Mouse (Mus musculus) spleen, postnatal 10 days (tissue): ENCODE measurements around the gene Gfpt2.
"Not testable (repeated sequence)": the region's sequence is repeated elsewhere in the genome, so short reads cannot be mapped to it uniquely, and the experiment has no call there.

Experiments used
- DNase-seq, 2 experiments: peaks; one replicate each; pipeline ENCODE4 v3.0.0; 2021 to 2022; ENCODE audit warnings: low spot score in 2 of 2

Gene Gfpt2

DNA sequence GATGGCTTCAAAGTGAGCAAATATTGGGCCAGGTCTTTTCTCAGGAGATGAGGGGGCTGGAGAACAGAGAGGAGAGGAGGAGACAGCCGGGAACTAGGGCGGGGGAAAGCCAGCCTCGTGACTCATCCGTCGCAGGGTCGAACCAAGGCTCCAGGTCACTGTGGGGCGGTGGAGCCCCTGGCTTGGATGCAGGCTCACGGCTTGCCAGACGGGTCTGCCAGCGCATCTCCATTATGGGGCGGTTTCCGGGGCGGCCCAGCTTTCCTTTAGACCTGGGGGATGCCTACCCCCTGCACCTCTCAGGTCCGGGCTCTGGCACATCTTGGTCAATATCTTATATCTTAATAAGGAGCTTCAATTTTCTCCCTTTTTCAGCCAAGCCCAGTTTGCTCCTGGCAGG is 847 bp upstream of the Gfpt2 start:
- no peak for DNase-seq

DNA sequence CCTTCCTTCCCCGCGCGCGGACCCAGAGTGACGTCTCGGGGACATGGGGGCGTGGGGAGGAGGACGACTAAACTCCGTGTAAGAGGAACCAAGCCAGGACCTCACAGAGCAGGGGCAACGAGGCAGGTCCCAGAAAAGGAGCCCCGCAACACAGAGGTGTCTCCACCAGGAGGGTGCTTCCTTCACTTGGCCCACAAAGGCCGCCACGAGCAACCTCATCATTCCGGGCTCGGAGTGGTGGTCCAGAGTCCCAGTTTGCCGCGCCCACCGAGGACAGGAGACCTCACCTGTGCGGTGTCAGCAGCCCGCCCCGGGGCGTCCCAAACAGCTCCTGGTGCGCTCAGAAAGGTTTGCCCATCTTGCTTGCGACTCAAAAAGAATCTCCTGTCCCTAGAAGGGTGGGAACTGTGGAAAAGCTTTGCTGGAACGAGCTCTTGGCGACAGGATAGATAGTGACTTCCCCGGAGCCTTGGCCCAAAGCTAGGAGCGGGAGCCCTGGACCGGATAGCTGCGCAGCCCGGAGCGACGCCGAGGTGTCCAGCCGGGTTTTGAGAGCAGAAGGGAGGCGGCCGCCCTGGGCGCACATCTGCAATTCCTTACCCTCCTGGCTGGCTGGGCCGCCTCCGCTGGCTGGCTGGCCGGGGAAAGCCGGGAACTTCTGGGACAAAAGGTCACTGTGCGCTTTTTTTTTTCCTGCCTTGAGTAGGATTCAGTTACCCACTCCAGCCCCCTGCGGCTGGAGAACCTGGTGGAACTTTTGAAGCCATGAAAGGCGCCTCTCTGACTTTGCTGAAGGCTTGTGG is 565 bp downstream of the Gfpt2 start:
- no peak for DNase-seq

DNA sequence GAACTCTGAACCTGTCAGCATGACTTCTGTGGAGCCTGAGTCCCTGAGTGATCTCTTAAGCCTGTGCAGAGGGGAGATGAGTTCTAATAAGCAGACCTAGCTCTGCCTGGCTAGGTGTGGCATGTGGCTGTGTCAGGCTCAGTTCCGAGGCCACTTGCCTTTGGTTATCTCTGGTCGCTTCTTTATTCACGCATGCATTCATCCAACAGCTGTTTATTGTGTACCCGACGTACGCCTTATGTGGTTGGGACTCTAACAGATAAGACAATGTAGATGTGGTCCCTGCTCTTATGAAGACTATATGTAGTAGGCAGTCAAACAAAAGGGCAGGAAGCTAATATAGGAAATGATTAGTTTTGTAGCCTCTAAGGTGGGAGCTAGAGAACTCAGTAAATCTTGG is 5.0 kb downstream of the Gfpt2 start:
- no peak for DNase-seq

DNA sequence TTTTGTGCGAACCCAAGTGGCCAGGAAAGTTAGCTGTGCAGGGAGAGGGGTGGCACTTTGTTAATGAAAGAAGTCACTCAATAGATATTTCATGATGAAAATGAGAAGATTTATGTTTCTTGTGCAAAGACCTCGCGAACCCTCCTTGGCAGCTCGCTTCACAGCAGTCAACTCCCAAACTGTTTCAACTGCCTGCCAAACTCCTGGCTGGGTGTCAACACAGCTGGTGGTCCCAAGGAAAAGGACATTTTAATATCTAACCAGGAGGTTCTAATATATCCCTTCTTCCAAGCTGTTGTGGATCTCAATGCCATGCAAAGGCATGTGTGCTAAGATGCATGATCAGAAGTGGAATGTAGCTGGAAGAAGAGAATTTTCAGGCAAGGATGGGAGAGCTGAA is 7.5 kb downstream of the Gfpt2 start:
- DNase-seq, result no peak

DNA sequence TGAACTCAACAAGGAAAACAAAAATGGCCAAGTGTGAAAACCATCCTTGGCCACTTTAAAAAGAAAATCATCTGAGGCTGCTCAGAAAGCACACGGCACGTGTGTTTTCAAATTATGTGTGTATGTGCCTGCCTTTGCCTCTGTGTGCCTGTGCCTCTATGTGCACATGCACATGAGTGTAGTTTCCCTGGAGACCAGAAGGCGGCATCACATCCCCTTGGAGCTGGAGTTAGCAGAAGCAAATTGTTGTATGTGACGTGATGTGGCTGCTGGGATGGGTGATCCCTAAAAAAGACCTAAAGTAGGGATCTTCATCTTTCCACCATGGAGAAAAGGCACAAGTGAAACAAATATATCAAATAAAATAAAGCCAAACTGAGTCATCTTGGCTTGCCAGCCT is 9.8 kb downstream of the Gfpt2 start:
- no peak for DNase-seq

DNA sequence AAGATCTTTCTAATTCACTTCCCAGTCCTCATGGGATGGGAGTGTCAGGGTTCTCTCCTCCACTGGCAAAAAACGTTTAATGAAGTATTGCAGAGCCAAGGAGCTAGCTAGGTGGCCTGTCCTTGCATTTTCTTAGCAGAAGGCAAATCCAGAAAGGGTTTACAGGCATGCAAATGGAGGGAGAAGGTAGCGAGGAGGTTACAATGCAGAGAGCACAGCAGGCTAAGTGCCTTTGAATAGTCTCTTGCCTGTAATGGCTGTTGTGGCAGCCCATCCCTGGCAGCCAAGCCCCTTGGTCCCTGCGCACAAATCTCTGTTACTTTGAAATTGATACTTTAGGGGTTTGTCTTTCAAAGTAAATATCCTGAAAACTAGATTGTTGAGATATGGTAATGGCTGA is 12.2 kb downstream of the Gfpt2 start:
- DNase-seq, result no peak

DNA sequence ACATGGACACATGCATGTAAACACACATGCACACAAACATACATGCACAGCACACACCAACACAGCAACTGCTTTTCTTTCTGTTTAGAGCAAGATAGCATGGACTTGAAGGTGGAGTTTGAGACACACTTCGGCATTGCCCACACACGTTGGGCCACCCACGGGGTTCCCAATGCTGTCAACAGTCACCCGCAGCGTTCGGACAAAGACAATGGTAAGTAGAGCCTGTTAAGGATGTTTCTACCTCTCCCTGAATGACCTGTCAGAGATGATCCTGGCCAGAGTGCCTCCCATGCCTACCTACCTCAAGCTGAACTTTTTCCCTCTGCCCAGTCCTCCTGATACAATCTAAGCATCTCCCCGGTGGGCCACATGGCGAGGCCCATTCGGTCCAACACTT is 15.0 kb downstream of the Gfpt2 start:
- no peak for DNase-seq

DNA sequence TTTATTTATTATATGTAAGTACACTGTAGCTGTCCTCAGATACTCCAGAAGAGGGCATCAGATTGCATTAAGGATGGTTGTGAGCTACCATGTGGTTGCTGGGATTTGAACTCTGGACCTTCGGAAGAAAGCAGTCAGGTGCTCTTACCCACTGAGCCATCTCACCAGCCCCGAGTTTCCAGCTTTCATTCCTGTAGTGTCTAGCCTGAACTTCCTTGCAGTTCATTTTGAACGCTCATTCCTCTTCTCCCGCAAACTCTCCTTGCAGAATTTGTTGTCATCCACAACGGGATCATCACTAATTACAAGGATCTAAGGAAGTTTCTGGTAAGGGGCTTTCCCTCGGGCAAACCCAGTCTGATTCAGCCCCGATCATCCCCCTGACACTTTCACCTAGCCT is 16.7 kb downstream of the Gfpt2 start:
- DNase-seq, result not testable (repeated sequence)

DNA sequence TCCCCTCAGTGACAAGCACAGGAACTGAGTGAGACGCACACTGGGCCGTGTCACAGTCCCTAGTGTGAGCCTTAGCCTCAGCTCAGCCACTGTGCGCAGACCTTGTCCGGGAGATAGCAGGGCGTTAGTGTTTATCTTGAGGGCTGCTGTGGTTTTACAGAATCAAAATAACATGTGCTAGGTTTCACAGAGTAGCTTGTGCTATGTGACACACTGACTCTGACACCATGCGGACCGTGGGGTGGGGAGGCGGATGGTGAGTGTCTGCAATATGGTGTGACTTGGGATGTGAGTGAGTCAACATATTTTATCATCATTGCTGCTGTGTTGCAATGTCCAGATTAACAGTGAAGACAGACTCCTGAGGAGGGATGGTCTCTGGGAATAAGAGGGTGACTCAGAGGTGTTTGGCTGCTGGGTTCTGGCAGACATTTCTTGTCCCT is 17.1 kb downstream of the Gfpt2 start:
- DNase-seq, result no peak

DNA sequence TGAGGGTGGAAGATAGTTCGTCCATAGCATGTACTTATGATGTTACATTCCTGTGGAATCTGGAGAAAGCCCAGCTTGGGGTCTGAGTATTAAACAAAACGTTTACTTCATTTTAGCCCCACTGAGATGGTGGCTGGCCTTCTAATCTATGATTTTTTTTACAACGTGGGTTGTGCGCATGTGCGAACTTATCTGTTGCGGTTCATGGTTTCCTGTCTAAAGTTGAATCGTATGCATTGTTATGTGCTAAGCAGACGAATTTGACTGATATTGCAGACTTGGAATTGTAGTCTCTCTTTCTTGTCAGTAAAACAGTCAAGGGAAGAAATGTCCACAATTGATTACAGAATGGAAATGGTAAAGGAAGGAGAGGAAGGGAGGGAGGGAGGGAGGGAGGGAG is 17.9 kb downstream of the Gfpt2 start:
- DNase-seq, result no peak

DNA sequence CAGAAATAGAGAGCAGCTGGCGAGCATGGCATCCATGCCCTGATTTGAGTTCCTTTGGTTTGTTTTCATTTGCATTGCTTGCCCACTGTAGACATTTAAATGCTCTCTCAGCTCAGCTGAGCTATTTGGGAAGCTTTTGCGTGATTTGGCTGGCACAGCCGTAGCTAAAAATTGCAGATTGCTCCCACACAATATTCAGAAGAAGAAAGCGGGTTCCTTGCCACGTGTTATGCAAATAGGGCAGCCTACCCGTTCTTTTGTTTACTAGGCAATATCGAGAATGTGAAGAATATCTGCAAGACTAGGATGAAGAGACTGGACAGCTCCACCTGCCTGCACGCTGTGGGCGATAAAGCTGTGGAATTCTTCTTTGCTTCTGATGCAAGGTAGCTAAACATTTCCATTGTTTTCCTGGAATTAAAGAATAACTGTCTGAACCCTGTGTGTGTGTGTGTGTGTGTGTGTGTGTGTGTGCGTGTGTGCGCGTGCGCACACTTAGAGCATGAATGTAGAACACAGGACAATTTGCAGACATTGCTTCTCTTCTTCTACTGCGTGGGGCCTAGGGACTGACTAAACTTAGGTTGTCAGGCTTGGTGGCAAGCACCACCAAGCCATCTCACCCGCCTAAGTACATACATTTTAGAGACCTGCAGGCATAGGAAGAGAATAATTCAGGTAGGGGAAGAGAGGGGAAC is 25.0 kb downstream of the Gfpt2 start:
- no peak for DNase-seq

DNA sequence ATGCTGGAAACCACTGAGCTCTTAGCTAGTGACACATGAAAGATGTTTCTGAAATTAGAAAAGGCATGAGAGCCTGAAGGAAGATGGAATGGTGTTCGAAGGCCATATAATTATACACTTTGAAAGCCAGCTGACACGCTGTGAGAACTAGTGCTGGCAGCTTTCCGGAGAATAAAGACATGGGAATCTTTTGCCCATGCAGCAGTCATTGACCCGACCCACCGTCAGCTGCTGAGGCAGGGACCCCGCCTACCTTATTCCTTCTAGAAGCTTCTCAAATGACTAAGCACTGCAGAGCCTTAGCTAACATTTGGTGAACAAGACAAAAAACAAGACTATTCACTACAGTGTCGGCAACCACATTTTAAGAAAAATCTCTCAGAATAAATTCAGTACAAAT is 25.7 kb downstream of the Gfpt2 start:
- DNase-seq, result no peak

DNA sequence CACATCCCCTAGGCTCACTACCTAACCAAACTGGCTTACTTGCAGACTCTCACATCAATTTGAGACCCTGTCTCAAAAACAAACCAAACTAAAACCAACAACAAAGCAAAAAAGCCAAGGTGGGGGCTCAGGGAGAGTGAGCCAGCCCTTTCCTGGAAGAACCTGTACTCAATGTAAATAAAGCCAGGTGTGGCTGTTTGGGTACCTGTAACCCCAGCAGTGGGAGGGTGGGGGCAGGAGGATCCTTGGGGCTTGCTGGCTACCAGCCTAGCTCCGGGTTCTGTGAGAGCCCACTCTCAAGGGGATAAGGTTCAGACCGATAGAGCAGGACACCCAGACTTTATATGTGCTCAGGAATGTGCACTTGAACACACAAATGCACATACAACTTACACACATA is 26.9 kb downstream of the Gfpt2 start:
- no peak for DNase-seq

DNA sequence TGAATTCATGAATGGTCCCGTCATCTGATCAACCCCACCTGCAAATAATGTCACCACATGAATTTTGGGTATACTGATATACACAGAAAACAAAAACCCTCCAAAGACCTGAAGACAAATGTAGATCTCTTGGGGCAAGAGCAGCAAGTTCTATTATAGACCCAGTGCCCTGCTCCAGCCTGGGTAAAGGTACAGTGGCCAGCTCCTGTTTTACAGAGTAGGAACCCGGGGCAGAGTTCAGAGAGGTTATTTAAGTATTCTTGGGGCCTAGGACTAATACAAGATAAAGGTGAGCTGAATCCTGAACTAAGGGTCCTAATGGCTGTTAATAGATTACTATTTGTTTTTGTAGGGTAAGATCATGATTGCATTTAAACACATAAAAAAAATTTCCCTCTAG is 27.6 kb downstream of the Gfpt2 start:
- DNase-seq, result no peak

DNA sequence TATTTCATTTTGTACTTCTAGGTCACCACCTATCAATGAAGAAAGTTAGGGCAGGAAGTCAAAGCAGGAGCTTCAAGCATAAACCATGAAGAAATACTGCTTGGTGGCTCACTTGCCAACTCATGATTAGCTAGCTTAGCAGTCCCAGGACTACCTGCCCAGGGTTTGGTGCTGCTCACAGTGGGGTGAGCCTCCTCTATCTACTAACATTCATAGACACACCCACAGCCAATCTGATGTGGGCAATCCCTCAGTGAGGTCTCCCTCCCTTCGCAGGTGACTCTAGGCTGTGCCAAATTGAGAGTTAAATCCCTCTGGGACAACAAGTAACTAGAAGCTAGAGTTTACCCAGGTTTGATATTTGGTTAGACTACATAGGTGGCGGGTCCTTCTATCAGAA is 28.4 kb downstream of the Gfpt2 start:
- no peak for DNase-seq

DNA sequence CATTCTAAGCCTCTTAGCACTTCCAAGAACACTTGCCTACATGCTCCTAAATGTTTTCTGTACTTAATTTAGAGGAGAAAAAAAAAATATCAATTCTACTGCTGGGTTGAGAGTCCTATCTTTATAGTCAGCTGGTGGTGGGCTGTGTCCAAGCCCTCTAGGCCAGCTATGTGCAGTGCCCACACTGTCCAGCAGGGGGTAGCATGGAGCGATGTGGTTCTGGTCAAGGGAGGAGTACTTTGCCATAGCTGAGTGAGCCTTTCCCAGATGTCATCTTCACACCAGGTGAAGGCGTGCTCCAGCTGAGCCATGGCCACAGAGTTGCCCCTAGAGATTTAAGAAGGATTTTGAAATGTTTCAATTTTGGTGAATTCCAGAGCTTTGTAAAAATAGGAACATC is 30.9 kb downstream of the Gfpt2 start:
- DNase-seq, result peak; percentile 79 to 84

DNA sequence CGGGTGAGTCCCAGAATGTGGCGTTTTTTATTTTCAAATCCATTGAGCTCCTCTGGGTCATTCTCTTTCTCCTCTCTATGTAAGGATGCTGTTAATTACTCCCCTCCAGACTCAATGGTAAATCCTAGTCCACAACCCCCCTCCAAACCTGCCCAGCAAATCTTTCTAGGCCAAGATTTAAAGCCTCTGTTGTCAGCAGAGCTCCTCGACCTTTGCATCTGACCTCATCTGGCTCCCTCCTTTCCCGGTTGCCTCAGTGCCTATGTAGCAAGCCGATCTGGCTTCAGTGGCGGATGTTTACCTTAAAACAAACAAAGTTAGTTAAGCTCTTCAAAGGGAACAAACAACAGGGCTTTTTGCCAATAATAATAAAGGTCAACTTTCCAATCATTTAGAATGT is 33.3 kb downstream of the Gfpt2 start:
- DNase-seq, result no peak

DNA sequence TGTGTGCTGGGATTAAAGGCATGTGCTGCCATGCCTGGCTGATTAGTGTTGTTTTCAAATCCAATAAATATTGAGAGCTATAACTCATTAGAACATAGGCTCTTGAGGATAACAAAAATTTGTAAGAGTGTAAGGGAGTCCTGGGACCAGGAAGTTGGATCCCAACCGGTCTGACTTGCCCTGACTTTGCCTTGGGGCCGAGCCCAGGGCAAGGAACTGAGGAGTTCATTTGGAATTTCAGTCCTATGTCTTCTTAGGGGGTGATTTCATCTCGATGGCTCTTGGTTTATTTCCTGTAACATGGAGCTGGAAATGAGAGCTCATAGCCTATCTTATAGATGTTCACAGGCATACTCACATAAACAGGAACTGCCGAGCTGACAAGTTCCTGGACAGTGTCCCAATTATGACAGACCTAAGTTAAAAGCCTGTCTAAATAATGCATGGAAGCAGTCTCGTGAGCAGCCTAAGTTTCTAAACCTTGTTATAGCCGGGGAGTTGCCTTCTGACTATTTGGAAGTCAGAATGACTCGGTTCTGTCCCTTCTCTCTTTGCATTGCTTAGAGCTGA is 35.3 kb downstream of the Gfpt2 start:
- no peak for DNase-seq

DNA sequence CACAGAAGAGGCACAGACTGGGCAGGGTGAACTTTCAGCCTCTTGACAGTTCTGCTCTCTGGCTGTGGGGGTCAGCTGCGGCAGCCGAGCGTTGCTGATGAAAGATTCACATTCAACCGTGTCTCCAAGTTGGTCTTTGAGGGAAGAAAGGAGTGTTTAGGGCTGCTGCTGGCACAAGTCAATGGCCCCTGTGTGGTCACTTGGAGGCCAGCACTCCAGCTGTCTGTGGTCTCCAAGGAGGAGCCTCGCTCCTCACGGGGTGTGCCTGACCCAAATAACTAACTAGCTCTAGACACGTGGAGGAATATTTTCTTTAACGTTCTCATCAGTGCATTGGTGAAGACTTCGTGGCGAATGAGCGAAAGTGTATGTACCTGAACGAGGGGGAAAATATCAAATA is 38.0 kb downstream of the Gfpt2 start:
- DNase-seq, result no peak

DNA sequence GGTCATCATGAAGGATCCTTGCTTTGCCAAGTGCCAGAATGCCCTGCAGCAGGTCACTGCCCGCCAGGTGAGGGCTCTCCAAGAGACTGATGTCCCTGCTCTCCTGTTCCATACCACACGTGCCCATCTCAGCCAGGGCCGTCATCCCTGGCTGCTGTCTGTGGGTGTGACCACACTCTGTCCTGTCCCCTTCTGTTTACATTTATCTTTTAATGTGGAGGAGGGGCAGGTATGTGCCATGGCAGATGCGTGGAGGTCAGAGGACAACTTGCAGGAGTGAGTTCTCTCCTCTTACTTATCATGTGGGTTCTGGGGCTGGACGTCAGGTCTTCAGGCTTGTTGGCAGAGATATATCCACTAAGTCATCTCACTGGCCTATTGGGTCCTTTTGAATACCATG is 39.0 kb downstream of the Gfpt2 start:
- no peak for DNase-seq

DNA sequence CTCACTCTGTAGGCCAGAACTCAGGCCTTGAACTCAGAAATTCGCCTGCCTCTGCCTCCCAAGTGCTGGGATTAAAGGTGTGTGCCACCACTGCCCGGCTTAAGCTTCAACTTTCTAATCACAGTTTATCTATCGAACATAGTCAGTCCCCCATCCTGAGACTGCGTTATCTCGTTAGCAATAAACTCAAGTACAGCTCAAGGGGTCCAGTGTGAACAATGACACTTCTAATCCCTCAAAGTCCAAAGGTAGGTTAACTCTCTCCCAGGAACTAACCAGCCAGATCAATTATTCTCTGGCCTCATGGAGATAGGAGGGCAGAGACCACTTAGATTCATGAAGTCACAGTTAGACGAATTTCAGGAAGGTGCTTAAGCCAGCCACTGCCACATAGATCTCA is 40.3 kb downstream of the Gfpt2 start:
- no peak for DNase-seq

DNA sequence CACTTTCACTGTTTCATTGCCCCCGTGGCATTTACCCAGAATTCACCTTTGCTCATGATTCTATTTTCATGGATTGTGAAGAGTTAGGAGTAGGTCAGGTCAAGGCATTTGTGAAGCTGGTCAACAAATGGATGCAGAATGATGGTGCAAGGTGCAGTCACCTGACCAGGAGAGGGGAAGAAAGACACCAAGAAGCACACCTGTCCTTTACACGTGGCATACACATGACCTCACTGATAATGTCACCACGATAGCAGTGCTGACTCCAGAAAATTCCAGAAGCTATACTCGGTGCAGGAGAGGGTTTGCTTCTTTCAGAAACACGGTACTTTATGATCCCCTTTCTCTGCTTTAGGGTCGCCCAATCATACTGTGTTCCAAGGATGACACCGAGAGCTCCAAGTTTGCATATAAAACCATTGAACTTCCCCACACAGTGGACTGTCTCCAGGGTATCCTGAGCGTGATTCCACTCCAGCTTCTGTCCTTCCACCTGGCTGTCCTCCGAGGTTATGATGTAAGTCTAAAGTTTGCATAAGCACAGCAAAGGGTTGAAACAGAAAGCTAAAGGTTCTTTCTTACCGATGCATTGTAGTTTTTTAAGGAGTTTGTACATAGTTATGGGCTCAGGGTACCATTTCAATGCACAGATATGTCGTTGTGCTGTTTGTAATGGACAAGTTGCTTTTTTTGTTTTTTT is 41.4 kb downstream of the Gfpt2 start:
- no peak for DNase-seq
